Mouse (Mus musculus) stomach, postnatal 0 days (tissue): ENCODE measurements around the gene Med13l.

Source experiments
- CTCF ChIP-seq: IDR thresholded peaks from 2 replicates; pipeline ENCODE4 v1.5.1; 2016; ENCODE audit warnings: antibody characterized with exemption, low read depth, mild to moderate bottlenecking, moderate library complexity
- EP300 ChIP-seq: optimal IDR thresholded peaks from 2 replicates; pipeline ENCODE3; 2016; ENCODE audit warnings: antibody characterized with exemption

DNA sequence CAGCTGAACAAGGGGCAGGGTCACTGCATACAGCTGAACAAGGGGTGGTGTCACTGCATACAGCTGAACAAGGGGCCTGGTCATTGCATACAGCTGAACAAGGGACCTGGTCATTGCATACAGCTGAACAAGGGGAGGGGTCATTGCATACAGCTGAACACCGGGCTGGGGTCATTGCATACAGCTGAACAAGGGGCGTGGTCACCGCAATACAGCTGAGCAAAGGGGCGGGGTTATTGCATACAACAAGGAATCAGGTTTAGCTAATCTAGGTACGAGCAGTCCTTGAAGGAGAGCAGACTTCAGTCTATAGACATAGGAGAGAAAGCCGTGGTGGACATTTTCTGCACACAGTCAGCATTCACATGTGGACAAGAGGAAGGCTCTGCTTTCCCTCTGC, 215.9 kb downstream of the Med13l start:
- TF ChIP-seq EP300 (no peak), CTCF (no peak)
